23 mouse cellular contexts compared by ENCODE assay signal in the genomic region with DNA sequence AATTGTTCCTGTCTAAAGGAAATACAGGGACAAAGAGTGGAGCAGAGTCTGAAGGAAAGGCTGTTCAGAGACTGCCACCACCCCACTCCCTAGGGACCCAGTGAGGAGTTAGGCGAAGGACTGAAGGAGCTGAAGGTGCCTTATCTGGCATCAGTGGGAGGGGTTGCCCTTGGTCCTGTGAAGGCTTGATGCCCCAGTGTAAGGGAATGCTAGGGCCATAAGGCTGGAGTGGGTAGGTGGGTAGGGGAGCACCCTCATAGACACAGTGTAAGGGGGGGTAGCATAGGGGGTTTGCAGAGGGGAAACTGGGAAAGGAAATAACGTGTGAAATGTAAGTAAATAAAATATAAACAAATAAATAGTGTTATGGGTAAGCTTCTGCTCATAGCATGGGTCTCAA.
DNase-seq lines count a peak whose midpoint lies in the region; ATAC-seq and TF ChIP-seq lines count a peak whose summit lies in the region.
"Had no signal": no experiment of that assay in that cellular context is flagged by ENCODE, and none has a peak within 500 bp of the region (broad histone marks: within the 10 kb centered on the region; RNA-seq: fewer than 3 reads in every experiment).

No protein-coding gene starts in this region.

- H3K36me3 ChIP-seq in heart, embryonic 14.5 days (ENCODE audit: control insufficient read depth, insufficient read depth, low read length) = no peaks in the 10 kb centered on the region
- H3K36me3 ChIP-seq in kidney, postnatal 0 days (ENCODE audit: insufficient read depth, low read length) = no peaks in the 10 kb centered on the region
- H3K36me3 ChIP-seq in midbrain, embryonic 12.5 days = no peaks in the 10 kb centered on the region
- no peaks in the 10 kb centered on the region for H3K36me3 ChIP-seq in midbrain, embryonic 10.5 days
- no peaks in the 10 kb centered on the region for H3K36me3 ChIP-seq in stomach, embryonic 14.5 days (ENCODE audit: control insufficient read depth, insufficient read depth, low read length)
- H3K36me3 ChIP-seq in stomach, postnatal 0 days (ENCODE audit: control insufficient read depth, insufficient read depth, low read length) = no peaks in the 10 kb centered on the region
- H3K36me3 ChIP-seq: embryonic facial prominence, embryonic 12.5 days; embryonic facial prominence, embryonic 15.5 days; forebrain, embryonic 12.5 days; heart, embryonic 12.5 days had no signal

- no peak for TF ChIP-seq EP300 in stomach, postnatal 0 days (optimal IDR thresholded peaks at IDR 0.05)

- TF ChIP-seq CTCF in kidney, postnatal 0 days (IDR thresholded peaks at IDR 0.05; ENCODE audit: low read depth) = no peak
- TF ChIP-seq CTCF in stomach, postnatal 0 days (IDR thresholded peaks at IDR 0.05; ENCODE audit: low read depth) = no peak

- whole genome bisulfite sequencing in heart, embryonic 14.5 days = 60% methylated on average over 2 of the region's 2 CpGs
- 82% methylated on average over 2 of the region's 2 CpGs for WGBS in kidney, postnatal 0 days
- 83% methylated on average over 2 of the region's 2 CpGs for WGBS in midbrain, embryonic 12.5 days
- WGBS in midbrain, embryonic 10.5 days = 79% methylated on average over 2 of the region's 2 CpGs
- 78% methylated on average over 2 of the region's 2 CpGs for WGBS in stomach, embryonic 14.5 days
- 70% methylated on average over 2 of the region's 2 CpGs for WGBS in stomach, postnatal 0 days

- no peak overlapping the region for H3K4me3 ChIP-seq in heart, embryonic 14.5 days (ENCODE audit: control insufficient read depth in 1 of 2, insufficient read depth in 1 of 2, low read depth in 1 of 2, low read length in 2 of 2)
- H3K4me3 ChIP-seq in kidney, postnatal 0 days (replicated peaks; ENCODE audit: low read depth, low read length) = no peak overlapping the region
- H3K4me3 ChIP-seq in midbrain, embryonic 12.5 days = no peak overlapping the region
- H3K4me3 ChIP-seq in midbrain, embryonic 10.5 days = no peak overlapping the region
- H3K4me3 ChIP-seq in stomach, embryonic 14.5 days (ENCODE audit: low read depth, low read length) = no peak overlapping the region
- no peak overlapping the region for H3K4me3 ChIP-seq in stomach, postnatal 0 days (ENCODE audit: low read depth, low read length)
- H3K4me3 ChIP-seq: embryonic facial prominence, embryonic 12.5 days; embryonic facial prominence, embryonic 15.5 days; forebrain, embryonic 12.5 days; heart, embryonic 12.5 days had no signal

- ATAC-seq in heart, embryonic 14.5 days (ENCODE audit: insufficient number of reproducible peaks, insufficient read depth, low FRiP score, low read depth) = 0 out of 2 replicates have a peak, but pooled peaks have one; percentile 39
- ATAC-seq in kidney, postnatal 0 days (replicated peaks; ENCODE audit: low FRiP score, low read depth) = 0 out of 2 replicates have a peak, but pooled peaks have one; percentile 49
- peak; percentile 60; the same call in 1 of the 2 replicates for ATAC-seq in midbrain, embryonic 12.5 days (ENCODE audit: low FRiP score, low read depth)
- 0 out of 2 replicates have a peak, but pooled peaks have one; percentile 33 for ATAC-seq in stomach, embryonic 14.5 days (ENCODE audit: insufficient number of reproducible peaks, insufficient read depth, low FRiP score, low read depth)
- ATAC-seq in stomach, postnatal 0 days (ENCODE audit: low FRiP score, low TSS enrichment) = no peak
- ATAC-seq: CD4-positive, CD25-positive, alpha-beta regulatory T cell, adult 4 months; forebrain, embryonic 16.5 days; hindbrain, embryonic 16.5 days had no signal

- no peak overlapping the region for H3K9ac ChIP-seq in heart, embryonic 14.5 days (ENCODE audit: low read length)
- no peak overlapping the region for H3K9ac ChIP-seq in kidney, postnatal 0 days (ENCODE audit: low read depth, low read length)
- H3K9ac ChIP-seq in midbrain, embryonic 12.5 days (replicated peaks) = no peak overlapping the region
- no peak overlapping the region for H3K9ac ChIP-seq in stomach, embryonic 14.5 days (replicated peaks; ENCODE audit: low read depth, low read length)
- no peak overlapping the region for H3K9ac ChIP-seq in stomach, postnatal 0 days (ENCODE audit: low read length)
- H3K9ac ChIP-seq: embryonic facial prominence, embryonic 12.5 days; embryonic facial prominence, embryonic 15.5 days; forebrain, embryonic 12.5 days; heart, embryonic 12.5 days had no signal

- no peaks in the 10 kb centered on the region for H3K27me3 ChIP-seq in heart, embryonic 14.5 days (ENCODE audit: control insufficient read depth, insufficient read depth, low read length)
- H3K27me3 ChIP-seq in kidney, postnatal 0 days (ENCODE audit: insufficient read depth, low read length) = no peaks in the 10 kb centered on the region
- H3K27me3 ChIP-seq in midbrain, embryonic 12.5 days = no peaks in the 10 kb centered on the region
- H3K27me3 ChIP-seq in midbrain, embryonic 10.5 days (ENCODE audit: low read depth, poor library complexity, severe bottlenecking) = no peaks in the 10 kb centered on the region
- no peaks in the 10 kb centered on the region for H3K27me3 ChIP-seq in stomach, embryonic 14.5 days (ENCODE audit: control insufficient read depth, insufficient read depth, low read length)
- no peaks in the 10 kb centered on the region for H3K27me3 ChIP-seq in stomach, postnatal 0 days (ENCODE audit: control insufficient read depth, insufficient read depth, low read length)
- H3K27me3 ChIP-seq: embryonic facial prominence, embryonic 12.5 days; embryonic facial prominence, embryonic 15.5 days; forebrain, embryonic 12.5 days; heart, embryonic 12.5 days had no signal

- no peaks in the 10 kb centered on the region for H3K4me1 ChIP-seq in heart, embryonic 14.5 days (ENCODE audit: control insufficient read depth in 2 of 2, insufficient read depth in 2 of 2, low read length in 2 of 2)
- H3K4me1 ChIP-seq in kidney, postnatal 0 days (replicated peaks; ENCODE audit: insufficient read depth, low read length) = no peaks in the 10 kb centered on the region
- no peaks in the 10 kb centered on the region for H3K4me1 ChIP-seq in midbrain, embryonic 12.5 days
- H3K4me1 ChIP-seq in midbrain, embryonic 10.5 days = no peaks in the 10 kb centered on the region
- no peaks in the 10 kb centered on the region for H3K4me1 ChIP-seq in stomach, embryonic 14.5 days (ENCODE audit: control insufficient read depth, insufficient read depth, low read length)
- H3K4me1 ChIP-seq in stomach, postnatal 0 days (replicated peaks; ENCODE audit: control insufficient read depth, insufficient read depth) = no peaks in the 10 kb centered on the region
- H3K4me1 ChIP-seq: embryonic facial prominence, embryonic 12.5 days; embryonic facial prominence, embryonic 15.5 days; forebrain, embryonic 12.5 days; heart, embryonic 12.5 days had no signal

- no peak overlapping the region for H3K4me2 ChIP-seq in heart, embryonic 14.5 days (ENCODE audit: low read length)
- no peak overlapping the region for H3K4me2 ChIP-seq in kidney, postnatal 0 days (ENCODE audit: low read length)
- H3K4me2 ChIP-seq in midbrain, embryonic 12.5 days (replicated peaks) = no peak overlapping the region
- no peak overlapping the region for H3K4me2 ChIP-seq in stomach, embryonic 14.5 days (replicated peaks; ENCODE audit: low read depth, low read length)
- no peak overlapping the region for H3K4me2 ChIP-seq in stomach, postnatal 0 days (replicated peaks; ENCODE audit: low read depth)
- H3K4me2 ChIP-seq: embryonic facial prominence, embryonic 12.5 days; embryonic facial prominence, embryonic 15.5 days; forebrain, embryonic 12.5 days; heart, embryonic 12.5 days had no signal

- H3K9me3 ChIP-seq in heart, embryonic 14.5 days (ENCODE audit: control insufficient read depth, low read length) = no peaks in the 10 kb centered on the region
- no peaks in the 10 kb centered on the region for H3K9me3 ChIP-seq in kidney, postnatal 0 days (replicated peaks; ENCODE audit: low read length)
- no peaks in the 10 kb centered on the region for H3K9me3 ChIP-seq in midbrain, embryonic 12.5 days
- no peaks in the 10 kb centered on the region for H3K9me3 ChIP-seq in midbrain, embryonic 10.5 days (replicated peaks)
- no peaks in the 10 kb centered on the region for H3K9me3 ChIP-seq in stomach, embryonic 14.5 days (ENCODE audit: control insufficient read depth, low read depth, low read length)
- H3K9me3 ChIP-seq in stomach, postnatal 0 days (ENCODE audit: control insufficient read depth, low read length) = no peaks in the 10 kb centered on the region
- H3K9me3 ChIP-seq: embryonic facial prominence, embryonic 12.5 days; embryonic facial prominence, embryonic 15.5 days; forebrain, embryonic 12.5 days; heart, embryonic 12.5 days had no signal

- no peak for DNase-seq in heart, adult 18-20 months
- DNase-seq in kidney, postnatal 0 days (ENCODE audit: low spot score) = no peak
- no peak for DNase-seq in kidney, postnatal 25 days
- no peak for DNase-seq in midbrain, embryonic 10.5 days (ENCODE audit: low spot score)
- no peak for DNase-seq in stomach, postnatal 0 days (ENCODE audit: low spot score)
- DNase-seq: adrenal gland, adult 2 months; adrenal gland, postnatal 14 days; cerebellum, adult 11 months; cerebellum, adult 2 months; cerebellum, adult 9-11 months; cerebellum, postnatal 25 days; gastrocnemius, postnatal 10 days; gastrocnemius, postnatal 36 days had no signal

- no peak overlapping the region for H3K27ac ChIP-seq in heart, embryonic 14.5 days (replicated peaks in 1 of 2; ENCODE audit: control insufficient read depth in 1 of 2, insufficient read depth in 1 of 2, low read depth in 2 of 2, low read length in 2 of 2)
- H3K27ac ChIP-seq in kidney, postnatal 0 days = no peak overlapping the region
- H3K27ac ChIP-seq in midbrain, embryonic 12.5 days (replicated peaks) = no peak overlapping the region
- no peak overlapping the region for H3K27ac ChIP-seq in midbrain, embryonic 10.5 days (replicated peaks)
- no peak overlapping the region for H3K27ac ChIP-seq in stomach, embryonic 14.5 days (ENCODE audit: low read length)
- no peak overlapping the region for H3K27ac ChIP-seq in stomach, postnatal 0 days (replicated peaks)
- H3K27ac ChIP-seq: embryonic facial prominence, embryonic 12.5 days; embryonic facial prominence, embryonic 15.5 days; forebrain, embryonic 12.5 days had no signal
